Mouse (Mus musculus) gastrocnemius, postnatal 10 days (tissue): ENCODE data around the gene Bcar1. TPM values are rescaled to one million over a fixed set of nuclear protein-coding genes. Genes with fewer than 3 reads are reported as not detected.
A peak's percentile ranks its signal among the peaks of the same experiment; 100 is the strongest.

ENCODE experiments used
- DNase-seq: peaks from one replicate; pipeline ENCODE4 v3.0.0; 2021; ENCODE audit warnings: mixed read lengths
- long read RNA-seq, 2 experiments: library from polyadenylated mRNA; stranded (forward); transcript quantifications; one replicate each; pipeline ENCODE4 v2.0.0; 2021
- total RNA-seq, 2 experiments: library from RNA; stranded (reverse); gene quantifications; 2 replicates each; pipeline ENCODE4 v1.2.3; 2021

The Bcar1 gene
- 10 to 100 TPM; 22.3 to 27.1 TPM for total RNA-seq
- long read RNA-seq, experiment 1, transcript Bcar1-201 (7 exons, 3,142 nt), result major isoform, 41 of 74 reads
- long read RNA-seq, experiment 1, transcript Bcar1-203 (7 exons, 3,116 nt), result minor isoform, 14 of 74 reads
- long read RNA-seq, experiment 1, partial matches to known transcripts, result 16 of 74 reads
- long read RNA-seq, experiment 1, other reads (novel, unspliced or antisense), result 3 of 74 reads
- long read RNA-seq, experiment 2, transcript Bcar1-201 (7 exons, 3,142 nt), result major isoform, 25 of 59 reads
- long read RNA-seq, experiment 2, transcript Bcar1-203 (7 exons, 3,116 nt), result minor isoform, 12 of 59 reads
- long read RNA-seq, experiment 2, partial matches to known transcripts, result 15 of 59 reads
- long read RNA-seq, experiment 2, other reads (novel, unspliced or antisense), result 7 of 59 reads

GRCm38 (mm10) chr8:111743792-111744696 lies at the start of gene Bcar1:
Bcar1 (minus strand) TSS chr8:111743809.
- DNase-seq, result peak; percentile 86

DNA sequence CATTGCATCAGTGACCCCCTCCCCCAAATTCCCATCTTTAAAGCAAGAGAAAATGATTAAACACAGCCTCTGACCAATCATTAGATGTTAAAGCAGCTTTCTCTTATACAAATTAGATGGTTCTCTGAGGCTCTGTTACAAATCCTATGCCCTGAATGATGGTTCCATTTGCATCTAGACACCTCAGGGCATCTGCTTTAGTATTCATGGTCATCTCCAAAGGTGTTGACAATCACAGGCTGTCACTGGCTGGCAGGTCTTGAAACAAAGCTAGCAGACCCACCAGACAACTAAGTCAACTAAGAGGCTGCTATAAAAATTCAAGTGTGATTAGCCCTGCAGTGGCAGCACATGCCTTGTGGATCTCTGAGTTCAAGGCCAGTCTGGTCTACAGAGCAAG lies 46.0 kb upstream of the Bcar1 start:
- DNase-seq, result no peak

- DNase-seq, result no peak
These were observed 45.6 kb upstream of the Bcar1 start for GRCm38 (mm10) chr8:111789200-111789599.

GRCm38 (mm10) chr8:111788497-111788896 lies 44.9 kb upstream of the Bcar1 start:
- DNase-seq, result no peak

DNA sequence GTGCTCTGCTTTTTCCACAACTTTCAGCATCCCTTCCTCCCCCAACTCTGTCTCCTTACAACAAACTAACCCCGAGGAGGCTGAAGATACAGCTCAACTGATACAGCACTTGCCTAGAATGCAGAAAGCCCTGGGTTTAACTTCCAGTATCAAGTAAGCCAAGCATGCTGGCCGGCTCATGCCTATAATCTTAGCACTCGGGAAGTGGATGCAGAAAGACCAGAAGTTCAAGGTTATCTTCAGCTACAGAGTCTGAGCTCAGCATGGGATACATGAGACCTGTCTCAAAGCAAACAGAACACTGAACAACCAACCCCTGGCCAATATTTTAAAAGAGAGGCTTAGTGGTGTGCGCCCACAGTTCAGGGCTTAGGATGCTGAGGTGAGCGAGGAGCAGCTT lies 44.5 kb upstream of the Bcar1 start:
- no peak for DNase-seq

DNA sequence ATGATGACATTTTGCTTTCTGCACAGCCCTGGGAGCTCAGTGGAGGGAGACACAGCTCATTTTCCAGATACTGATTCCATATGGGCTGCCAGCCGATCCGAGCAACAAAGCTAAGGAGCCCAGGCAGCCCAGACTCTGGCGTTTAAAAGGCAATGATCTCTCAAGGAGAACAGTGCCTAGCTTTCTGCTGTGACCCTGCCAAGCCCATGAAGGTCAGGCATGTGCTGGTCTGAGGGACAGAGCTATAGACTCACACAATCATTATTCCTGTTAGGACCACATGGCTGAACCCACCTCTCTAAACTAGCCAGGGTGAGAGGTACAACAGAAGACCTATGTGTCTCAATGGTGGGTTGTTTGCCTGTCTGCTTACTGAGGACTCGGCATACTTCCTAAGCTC lies 44.1 kb upstream of the Bcar1 start:
- DNase-seq, result no peak

- DNase-seq, result no peak
These were observed 43.3 kb upstream of the Bcar1 start for GRCm38 (mm10) chr8:111786701-111787588.

GRCm38 (mm10) chr8:111786116-111786515 lies 42.5 kb upstream of the Bcar1 start:
- no peak for DNase-seq

DNA sequence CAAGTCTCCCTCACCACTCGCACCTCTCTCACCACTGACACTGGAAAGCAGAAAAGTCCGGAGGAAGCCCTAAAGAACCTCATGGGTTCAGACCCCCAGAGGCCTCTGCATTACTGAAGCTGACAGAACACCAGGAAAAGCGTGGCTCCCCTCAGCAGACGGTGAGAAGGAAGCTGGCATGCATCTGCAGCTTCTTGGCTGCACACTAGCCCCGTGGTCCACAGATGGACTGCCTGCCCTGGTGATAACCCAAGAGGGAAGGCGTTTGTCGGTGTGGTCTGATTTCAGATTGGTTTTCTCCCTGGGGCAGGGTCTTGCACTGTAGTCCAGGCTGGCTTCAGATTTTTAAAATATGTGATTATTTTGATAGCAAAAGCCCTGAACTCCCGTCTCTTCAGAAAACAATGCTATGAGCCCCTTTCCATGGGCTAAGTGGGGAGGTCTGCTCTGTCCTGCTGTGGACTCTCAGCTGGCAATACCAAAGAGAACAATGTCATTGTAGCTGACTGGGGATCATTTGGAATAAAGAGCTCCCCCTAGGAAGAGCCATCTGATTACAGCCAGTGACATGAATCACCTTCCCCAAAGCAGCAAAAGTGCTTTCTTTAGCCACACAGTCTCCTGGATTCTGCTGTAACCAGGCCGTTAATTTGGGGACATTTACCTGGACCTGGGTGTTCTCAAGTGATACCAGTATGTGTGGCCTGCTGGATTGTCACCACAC lies 39.2 kb upstream of the Bcar1 start:
- no peak for DNase-seq

DNA sequence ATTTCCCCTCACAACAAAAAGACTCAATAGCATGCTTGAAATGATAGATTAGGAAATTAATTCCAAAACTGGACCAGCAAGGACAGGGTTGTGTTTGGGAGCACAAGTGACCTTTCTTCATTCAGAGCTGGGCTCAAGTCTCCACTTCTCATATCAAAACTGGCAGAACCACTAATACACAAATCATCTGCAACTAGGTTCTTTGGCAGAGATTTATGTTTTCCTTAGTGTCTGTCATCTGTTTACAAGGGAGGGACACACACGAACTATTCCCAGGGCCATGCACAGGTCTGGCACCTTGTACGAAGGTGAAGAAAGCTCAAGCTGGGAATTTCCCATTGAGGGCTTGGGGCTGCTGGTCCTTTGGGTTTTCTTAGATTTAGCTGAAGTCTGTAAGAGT lies 38.6 kb upstream of the Bcar1 start:
- DNase-seq, result no peak

DNA sequence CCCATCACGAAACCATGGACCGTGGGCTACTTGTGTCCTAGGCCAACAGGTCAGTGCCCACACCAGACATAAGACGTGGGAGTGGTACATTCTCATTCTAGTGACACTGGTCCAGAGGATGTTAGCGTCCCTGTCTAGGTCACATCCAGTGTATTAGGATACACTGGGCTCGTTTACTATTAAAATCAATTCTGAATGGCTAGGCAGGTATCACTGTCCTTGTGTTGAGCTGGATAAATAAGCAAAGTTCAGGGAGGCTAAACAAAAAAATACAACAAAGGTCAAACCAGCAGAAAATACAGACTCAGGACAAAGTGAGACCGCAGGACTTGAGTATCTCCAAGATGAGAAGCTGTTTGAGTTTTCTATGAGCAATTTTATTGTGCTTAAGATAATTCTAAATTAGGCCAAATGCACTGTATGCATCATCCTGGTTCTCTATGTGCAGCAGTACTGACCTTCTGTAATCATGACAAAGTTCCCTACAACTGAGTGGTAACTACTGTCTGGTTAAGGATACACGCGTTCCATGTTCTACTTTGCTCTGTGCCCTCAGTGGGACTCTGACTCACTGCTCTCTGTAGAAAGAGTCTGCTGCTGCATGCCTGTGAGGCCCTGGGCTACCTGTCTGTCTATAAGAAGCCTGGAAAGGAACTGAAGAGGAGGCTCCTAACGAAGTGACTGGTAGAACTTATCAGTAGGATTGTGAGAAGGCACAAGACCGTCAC lies 37.3 kb upstream of the Bcar1 start:
- no peak for DNase-seq

DNA sequence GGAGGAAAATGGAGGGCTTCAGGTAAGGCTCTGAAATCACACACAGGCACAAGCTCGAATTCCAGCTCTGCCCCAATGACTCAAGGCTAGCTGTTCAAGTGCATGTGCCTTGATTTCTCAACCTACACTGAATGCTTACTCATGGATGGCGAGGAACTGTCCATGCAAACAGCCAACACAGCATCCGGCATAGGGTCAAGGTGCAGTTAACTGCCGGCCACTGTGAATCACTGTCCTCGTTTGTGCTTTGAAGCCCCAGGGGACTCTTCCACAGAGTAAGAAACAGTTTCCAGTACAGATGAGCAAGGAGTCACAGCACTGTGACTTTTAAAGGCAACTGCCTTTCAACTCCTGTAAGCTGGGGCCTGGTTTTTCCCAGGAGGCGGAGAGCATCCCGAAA lies 36.1 kb upstream of the Bcar1 start:
- DNase-seq, result no peak

DNA sequence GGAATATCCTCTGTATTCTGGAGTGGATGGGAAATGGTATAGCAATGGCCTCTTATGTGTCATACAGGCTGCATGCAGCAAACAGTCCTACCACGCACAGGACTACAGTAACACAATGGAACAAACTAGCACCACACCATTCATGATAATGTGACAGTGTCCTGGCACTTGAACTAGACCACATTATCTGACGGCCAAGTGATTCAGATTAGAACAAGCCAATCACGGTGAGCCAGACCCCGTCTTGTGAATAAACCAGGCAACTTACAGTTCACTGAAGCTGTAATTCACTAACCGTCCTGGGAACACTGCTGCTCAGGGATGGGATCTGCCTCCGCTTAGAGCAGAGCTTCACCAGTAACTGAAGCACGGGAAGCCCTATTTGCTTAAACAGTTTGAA lies 35.2 kb upstream of the Bcar1 start:
- no peak for DNase-seq

GRCm38 (mm10) chr8:111776492-111776891 lies 32.9 kb upstream of the Bcar1 start:
- no peak for DNase-seq

DNA sequence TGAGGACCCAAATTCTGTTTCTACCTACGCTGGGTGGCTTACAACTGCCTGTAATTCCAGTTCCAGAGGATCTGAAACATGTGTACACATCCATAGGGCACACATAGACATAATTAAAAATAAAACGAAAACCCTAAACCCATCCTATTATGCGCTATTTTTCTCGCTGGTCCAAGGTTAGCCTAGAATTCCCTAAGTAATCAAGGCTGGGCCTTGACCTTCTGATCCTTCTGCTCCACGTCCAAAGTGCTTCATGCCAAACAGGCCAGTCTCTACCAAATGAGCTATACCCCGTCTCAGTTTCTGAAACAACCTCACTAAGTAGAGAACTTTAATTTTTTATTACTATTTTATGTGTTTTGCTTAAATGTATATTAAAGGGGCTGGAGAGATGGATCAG lies 32.2 kb upstream of the Bcar1 start:
- DNase-seq, result no peak

DNA sequence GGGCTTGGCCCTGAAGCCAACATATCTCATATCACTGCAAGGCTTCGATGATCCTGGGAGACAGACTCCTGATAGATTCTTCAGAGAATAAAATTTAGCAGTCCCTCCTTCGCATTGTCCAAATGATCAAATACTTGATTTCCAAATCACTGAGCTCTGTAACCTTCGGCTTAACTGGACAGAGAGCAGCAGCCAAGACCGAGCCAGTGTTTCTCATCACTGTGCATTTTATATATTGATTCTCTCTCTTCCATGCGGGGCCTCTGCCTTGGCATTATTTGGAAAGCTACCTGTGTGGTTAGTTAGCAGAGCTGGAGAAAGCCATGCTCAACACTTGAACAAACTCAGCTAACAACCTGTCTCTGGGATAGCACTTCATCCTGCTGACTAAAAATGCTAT lies 29.9 kb upstream of the Bcar1 start:
- DNase-seq, result no peak

DNA sequence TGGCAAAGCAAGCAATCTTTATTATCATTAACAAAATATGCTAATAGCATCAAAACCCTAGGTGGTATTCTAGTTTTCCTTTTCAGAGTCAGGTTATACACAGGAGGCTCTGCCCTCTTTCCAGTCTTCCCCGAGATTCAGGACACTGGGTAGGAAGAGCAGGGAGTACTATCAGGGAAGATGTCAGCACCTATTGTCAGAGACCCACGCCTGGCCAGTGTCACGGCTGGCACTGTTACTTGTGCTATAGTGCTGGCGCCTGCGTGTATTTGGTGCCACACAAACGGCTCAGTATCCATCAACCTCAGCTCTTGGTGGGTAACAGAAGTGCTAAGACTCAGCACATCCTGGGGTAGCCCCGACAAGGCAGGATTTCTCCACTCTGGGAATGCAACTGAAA lies 29.4 kb upstream of the Bcar1 start:
- no peak for DNase-seq

DNA sequence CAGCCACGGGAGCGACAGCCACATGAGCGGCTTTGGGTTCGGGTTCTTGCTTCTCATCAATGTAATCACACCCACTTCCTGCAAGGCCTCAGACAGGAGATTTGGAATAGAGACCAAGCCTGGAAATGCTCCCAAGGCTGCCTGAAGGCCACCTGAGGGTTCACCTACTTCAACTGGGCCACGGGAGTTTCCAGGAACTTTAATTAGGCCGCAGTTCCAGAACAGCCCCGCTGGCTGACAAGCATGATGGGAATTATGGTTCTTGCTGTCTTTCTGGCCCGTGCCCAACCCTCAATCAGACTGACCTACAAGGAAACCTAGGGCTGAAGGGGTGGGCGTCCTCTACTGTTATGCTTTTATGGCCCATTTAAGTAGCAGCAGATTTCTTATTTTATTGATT lies 28.5 kb upstream of the Bcar1 start:
- no peak for DNase-seq

- DNase-seq, result no peak
These were observed 28.0 kb upstream of the Bcar1 start for GRCm38 (mm10) chr8:111771625-111772020.

DNA sequence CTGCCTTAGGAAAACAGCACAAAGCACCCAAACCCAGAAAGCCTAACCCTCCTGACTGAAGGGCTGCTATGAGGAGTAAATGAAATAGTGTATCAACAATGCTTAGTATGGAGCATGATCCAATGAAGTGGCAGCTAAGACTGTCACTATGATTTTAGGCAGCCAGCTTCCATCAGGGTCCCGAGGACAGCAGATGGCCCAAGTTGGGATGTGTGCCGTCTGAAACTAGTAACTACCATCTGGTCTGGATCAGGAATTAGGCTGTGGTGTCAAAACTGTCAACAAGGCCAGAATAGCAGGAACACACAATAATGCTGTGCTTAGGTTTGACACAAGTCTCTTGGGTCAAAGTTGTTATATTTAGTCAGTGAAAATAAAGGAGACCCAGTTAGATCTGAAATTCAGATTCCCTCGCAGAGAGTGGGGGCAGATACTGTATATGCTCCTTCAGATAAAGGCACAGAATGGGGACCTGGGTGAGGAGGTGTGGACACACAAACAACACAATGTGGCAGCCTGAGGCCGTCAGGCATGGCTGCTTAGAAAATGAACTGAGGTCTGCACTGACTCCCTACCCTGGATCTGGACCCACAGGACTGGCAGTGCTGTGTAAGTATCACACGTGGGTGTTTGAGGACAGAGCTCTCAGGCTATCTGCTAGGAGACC lies 27.5 kb upstream of the Bcar1 start:
- DNase-seq, result no peak
